28 mouse cellular contexts compared by ENCODE assay signal in genomic region chr2:20934406-20934805, GRCm38 (mm10). TPM values are rescaled to one million over a fixed set of nuclear protein-coding genes. Genes with fewer than 3 reads are reported as not detected.
DNase-seq lines count a peak whose midpoint lies in the region; ATAC-seq and TF ChIP-seq lines count a peak whose summit lies in the region.
"Had no signal": no experiment of that assay in that cellular context is flagged by ENCODE, and none has a peak within 500 bp of the region (broad histone marks: within the 10 kb centered on the region; RNA-seq: fewer than 3 reads in every experiment).

No protein-coding gene starts in this region.

- DNase-seq in heart, adult 11 months, result peak; percentile 28
- no peak for DNase-seq in heart, postnatal 4 days
- no peak for DNase-seq in midbrain, embryonic 11.5 days (ENCODE audit: low spot score, missing footprints)
- DNase-seq in midbrain, embryonic 14.5 days, result no peak
- peak; percentile 90 for DNase-seq in R1 (ENCODE audit: low read depth, low spot score)
- no peak for DNase-seq in ovary, adult 18-20 months (ENCODE audit: low spot score)
- DNase-seq in cerebellum, adult 18-20 months, result no peak
- DNase-seq: adrenal gland, postnatal 14 days; B cell, adult 2 months; cerebellum, adult 11-12 months; cerebellum, adult 9-10 months; cerebellum, postnatal 14 days; gastrocnemius, adult 2 months; gastrocnemius, postnatal 14 days; heart, postnatal 10 days; heart, postnatal 36 days; kidney, adult 18-20 months had no signal

- no peak overlapping the region for H3K4me2 ChIP-seq in midbrain, embryonic 11.5 days
- H3K4me2 ChIP-seq in midbrain, embryonic 14.5 days (ENCODE audit: low read length), result no peak overlapping the region
- H3K4me2 ChIP-seq: forebrain, embryonic 13.5 days; heart, embryonic 11.5 days; heart, embryonic 15.5 days; hindbrain, embryonic 14.5 days had no signal

- 51% methylated on average over 9 of the region's 9 CpGs for WGBS in midbrain, embryonic 11.5 days
- WGBS in midbrain, embryonic 14.5 days, result 35% methylated on average over 9 of the region's 9 CpGs

- peak; percentile 76 for TF ChIP-seq EP300 in ES-Bruce4 (IDR thresholded peaks at IDR 0.05; ENCODE audit: insufficient read depth, low read depth, low read length)

- peaks cover 7% of the 10 kb centered on the region; the same call in 1 of the 2 replicates for H3K4me1 ChIP-seq in midbrain, embryonic 11.5 days (ENCODE audit: control insufficient read depth, insufficient read depth, low read length)
- H3K4me1 ChIP-seq in midbrain, embryonic 14.5 days (ENCODE audit: control insufficient read depth, insufficient read depth, low read length), result peaks cover 9% of the 10 kb centered on the region; the same call in 1 of the 2 replicates
- H3K4me1 ChIP-seq in ES-Bruce4 (ENCODE audit: control insufficient read depth, insufficient read depth, low read length), result peaks cover 16% of the 10 kb centered on the region

- H3K27ac ChIP-seq in midbrain, embryonic 11.5 days (ENCODE audit: low read depth, low read length), result no peak overlapping the region
- no peak overlapping the region for H3K27ac ChIP-seq in midbrain, embryonic 14.5 days (replicated peaks; ENCODE audit: low read depth, low read length)
- peak overlapping the region; percentile 75 for H3K27ac ChIP-seq in ES-Bruce4 (ENCODE audit: insufficient read depth, low read length)
- H3K27ac ChIP-seq: forebrain, embryonic 10.5 days; forebrain, embryonic 13.5 days; gastrocnemius, adult 2 months; heart, embryonic 15.5 days; hindbrain, embryonic 14.5 days; hindbrain, postnatal 0 days had no signal

- no peak for TF ChIP-seq CTCF in ES-Bruce4 (IDR thresholded peaks at IDR 0.05; ENCODE audit: low read depth, low read length)

- peak; percentile 30; the same call in 1 of the 2 replicates for ATAC-seq in midbrain, embryonic 11.5 days (ENCODE audit: low FRiP score)
- ATAC-seq in midbrain, embryonic 14.5 days (ENCODE audit: low FRiP score, low TSS enrichment), result no peak
- ATAC-seq: forebrain, embryonic 13.5 days; forebrain, embryonic 16.5 days; hindbrain, postnatal 0 days; inflammation-experienced regulatory T-cells, adult 6 months; intestine, embryonic 16.5 days had no signal

- no peak overlapping the region for H3K9ac ChIP-seq in midbrain, embryonic 11.5 days (ENCODE audit: low read length)
- no peak overlapping the region for H3K9ac ChIP-seq in midbrain, embryonic 14.5 days (replicated peaks; ENCODE audit: low read length)
- H3K9ac ChIP-seq in ES-Bruce4 (ENCODE audit: low read depth, poor library complexity, severe bottlenecking), result no peak overlapping the region
- H3K9ac ChIP-seq: forebrain, embryonic 13.5 days; heart, embryonic 15.5 days; hindbrain, embryonic 14.5 days had no signal

- no peaks in the 10 kb centered on the region for H3K9me3 ChIP-seq in midbrain, embryonic 11.5 days (ENCODE audit: control insufficient read depth, low read length)
- no peaks in the 10 kb centered on the region for H3K9me3 ChIP-seq in midbrain, embryonic 14.5 days (ENCODE audit: control insufficient read depth, low read length)
- no peaks in the 10 kb centered on the region for H3K9me3 ChIP-seq in ES-Bruce4 (replicated peaks; ENCODE audit: control insufficient read depth, insufficient read depth, low read length, poor library complexity, severe bottlenecking)
- H3K9me3 ChIP-seq: forebrain, embryonic 10.5 days; forebrain, embryonic 13.5 days; heart, embryonic 15.5 days had no signal

- H3K27me3 ChIP-seq in midbrain, embryonic 11.5 days (ENCODE audit: control insufficient read depth, insufficient read depth, low read length), result no peaks in the 10 kb centered on the region
- H3K27me3 ChIP-seq in midbrain, embryonic 14.5 days (ENCODE audit: control insufficient read depth, insufficient read depth, low read length), result no peaks in the 10 kb centered on the region
- no peaks in the 10 kb centered on the region for H3K27me3 ChIP-seq in ES-Bruce4 (ENCODE audit: control insufficient read depth, insufficient read depth, low read length, poor library complexity, severe bottlenecking)
- H3K27me3 ChIP-seq: CH12.LX; forebrain, embryonic 13.5 days; heart, embryonic 15.5 days had no signal

- H3K4me3 ChIP-seq in midbrain, embryonic 11.5 days (ENCODE audit: low read depth, low read length), result no peak overlapping the region
- no peak overlapping the region for H3K4me3 ChIP-seq in midbrain, embryonic 14.5 days (replicated peaks; ENCODE audit: low read depth, low read length)
- no peak overlapping the region for H3K4me3 ChIP-seq in ES-Bruce4 (ENCODE audit: low read depth, low read length)
- H3K4me3 ChIP-seq: forebrain, embryonic 10.5 days; forebrain, embryonic 13.5 days; gastrocnemius, adult 2 months; heart, embryonic 15.5 days had no signal

- no peaks in the 10 kb centered on the region for H3K36me3 ChIP-seq in midbrain, embryonic 11.5 days (ENCODE audit: control insufficient read depth, insufficient read depth, low read length)
- no peaks in the 10 kb centered on the region for H3K36me3 ChIP-seq in midbrain, embryonic 14.5 days (ENCODE audit: control insufficient read depth, insufficient read depth, low read length)
- no peaks in the 10 kb centered on the region for H3K36me3 ChIP-seq in ES-Bruce4 (ENCODE audit: control insufficient read depth, insufficient read depth, low read length, poor library complexity, severe bottlenecking)
- H3K36me3 ChIP-seq: heart, embryonic 15.5 days had no signal

- TF ChIP-seq POLR2A in ES-Bruce4 (IDR thresholded peaks at IDR 0.05; ENCODE audit: insufficient read depth, low read length), result no peak

RNA-seq across cellular contexts. Expression of gene Arhgap21, which starts 34.3 kb away (rescaled TPM):
- total RNA-seq in heart, postnatal 4 days (2021), result 100 to 1,000 TPM; 138 to 140 TPM
- polyA plus RNA-seq in midbrain, embryonic 11.5 days (2014; fragmentation: Nextera tagmentation; extraction: Ambion mirVana), result 56.9 and 57.4 TPM in 2 replicates
- polyA plus RNA-seq in midbrain, embryonic 14.5 days (2014; fragmentation: Nextera tagmentation; extraction: Ambion mirVana), result 62.7 TPM in 2 replicates
- 154 and 159 TPM in 2 replicates for polyA plus RNA-seq in ES-Bruce4 (2011; ENCODE audit: insufficient read depth, insufficient read length, low read depth, missing spikeins)

Comparison
In these comparisons a context has a peak if more than half of its experiments do, and no peak if none do; other contexts are left out.
1. DNase-seq: peak in heart, adult 11 months (single experiment) and R1 (single experiment); none in heart, postnatal 4 days (single experiment), midbrain, embryonic 11.5 days (single experiment), midbrain, embryonic 14.5 days (single experiment), ovary, adult 18-20 months (single experiment) and cerebellum, adult 18-20 months (0 of 2).